Mouse (Mus musculus): ENCODE measurements at regions not wholly inside any gene's neighbourhood (a gene's known extent, or its start where the extent isn't known, plus 50 kb on each side); places are given as distances from the start of the nearest gene placed in this dataset.

- no peak for DNase-seq
Observed at GRCm38 (mm10) chr11:65490426-65490825, 220.6 kb upstream of the Myocd start.

- DNase-seq, result peak; percentile 66 to 68
Observed at GRCm38 (mm10) chr11:65475821-65476540, 206.2 kb upstream of the Myocd start.

GRCm38 (mm10) chr11:65475302-65475701 lies 205.5 kb upstream of the Myocd start:
- peak; percentile 79 to 83 for DNase-seq

- DNase-seq, result no peak
Observed at GRCm38 (mm10) chr11:65469762-65470741, 200.3 kb upstream of the Myocd start.

GRCm38 (mm10) chr11:65461044-65461443 lies 191.3 kb upstream of the Myocd start:
- DNase-seq, result no peak

GRCm38 (mm10) chr11:65448436-65448835 lies 178.6 kb upstream of the Myocd start:
- no peak for DNase-seq

GRCm38 (mm10) chr11:65443466-65444024 lies 173.8 kb upstream of the Myocd start:
- DNase-seq, result no peak

- peak; percentile 21 to 40 for DNase-seq
Observed at GRCm38 (mm10) chr11:65435699-65436161, 165.9 kb upstream of the Myocd start.

GRCm38 (mm10) chr11:65421889-65422288 lies 152.1 kb upstream of the Myocd start:
- DNase-seq, result no peak

GRCm38 (mm10) chr11:65408621-65409020 lies 138.8 kb upstream of the Myocd start:
- peak; percentile 7 to 22 for DNase-seq

- peak; percentile 77 to 79 for DNase-seq
Observed at GRCm38 (mm10) chr11:65402460-65403154, 132.8 kb upstream of the Myocd start.

- no peak for DNase-seq
Observed at GRCm38 (mm10) chr11:65389238-65389637, 119.4 kb upstream of the Myocd start.

GRCm38 (mm10) chr11:65386291-65387061 lies 116.7 kb upstream of the Myocd start:
- no peak for DNase-seq

GRCm38 (mm10) chr11:65375361-65375760 lies 105.6 kb upstream of the Myocd start:
- no peak for DNase-seq

- no peak for DNase-seq
Observed at GRCm38 (mm10) chr11:65373136-65373535, 103.3 kb upstream of the Myocd start.

GRCm38 (mm10) chr11:65372309-65372811 lies 102.6 kb upstream of the Myocd start:
- peak in 1 of 2 experiments; percentile 18 for DNase-seq

GRCm38 (mm10) chr11:65367825-65368224 lies 98.0 kb upstream of the Myocd start:
- no peak for DNase-seq

- no peak for DNase-seq
Observed at GRCm38 (mm10) chr11:65366677-65367370, 97.0 kb upstream of the Myocd start.

- DNase-seq, result peak in 1 of 2 experiments; percentile 14
Observed at GRCm38 (mm10) chr11:65365751-65366559, 96.2 kb upstream of the Myocd start.

- DNase-seq, result no peak
Observed at GRCm38 (mm10) chr11:65364910-65365309, 95.1 kb upstream of the Myocd start.

All from cerebellum, postnatal 36 days (tissue).